Mouse (Mus musculus) ES-E14 (cell line): ENCODE measurements around the gene Tgfbr3.

Experiments
- CHD2 ChIP-seq: IDR thresholded peaks from 2 replicates; pipeline ENCODE4 v1.6.1; 2014; ENCODE audit warnings: mild to moderate bottlenecking, low read depth, low read length, inconsistent platforms
- MAFK ChIP-seq: IDR thresholded peaks from 2 replicates; pipeline ENCODE4 v1.6.1; 2014; ENCODE audit warnings: mild to moderate bottlenecking, low read depth, low read length, inconsistent platforms; ENCODE audit not compliant: insufficient read depth

GRCm38 (mm10) chr5:107132231-107132630, 157.2 kb downstream of the Tgfbr3 start:
- no peak for TF ChIP-seq MAFK
- TF ChIP-seq CHD2, result no peak
